16 mouse cellular contexts compared by ENCODE assay signal in the genomic region with DNA sequence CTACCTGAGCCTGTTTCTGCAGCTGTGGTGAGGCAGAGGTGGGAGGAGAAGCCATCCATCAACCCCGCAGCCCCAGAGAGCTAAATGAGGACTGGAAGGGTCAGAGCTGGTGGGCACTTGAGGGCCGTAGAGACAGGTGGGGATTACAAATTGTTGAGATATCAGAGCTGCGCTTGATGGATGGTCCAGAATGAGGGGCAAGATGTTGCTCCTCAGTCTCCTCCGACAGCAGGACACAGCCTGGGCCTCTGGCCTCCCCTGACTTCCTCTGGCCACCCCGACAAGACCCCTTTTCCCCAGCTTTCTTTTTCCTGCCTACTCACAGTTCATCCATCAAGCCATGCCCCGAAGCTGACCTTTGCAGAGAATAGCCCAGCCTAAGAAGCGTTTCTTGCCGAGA.
DNase-seq lines count a peak whose midpoint lies in the region; ATAC-seq and TF ChIP-seq lines count a peak whose summit lies in the region.
"Had no signal": no experiment of that assay in that cellular context is flagged by ENCODE, and none has a peak within 500 bp of the region (broad histone marks: within the 10 kb centered on the region; RNA-seq: fewer than 3 reads in every experiment).

No protein-coding gene starts in this region.

- H3K27ac ChIP-seq in liver, embryonic 12.5 days: no peak overlapping the region
- H3K27ac ChIP-seq in stomach, embryonic 15.5 days: 0 out of 2 replicates have a peak overlapping the region, but pooled peaks have one; percentile 8
- H3K27ac ChIP-seq in stomach, postnatal 0 days (replicated peaks): no peak overlapping the region
- H3K27ac ChIP-seq in limb, embryonic 10.5 days: peak overlapping the region; percentile 64; the same call in 1 of the 2 replicates
- H3K27ac ChIP-seq: heart, embryonic 13.5 days; neural tube, embryonic 13.5 days had no signal

- peak overlapping the region; percentile 20; the same call in 1 of the 2 replicates for H3K4me2 ChIP-seq in liver, embryonic 12.5 days
- no peak overlapping the region for H3K4me2 ChIP-seq in stomach, embryonic 15.5 days
- H3K4me2 ChIP-seq in stomach, postnatal 0 days (replicated peaks; ENCODE audit: low read depth): no peak overlapping the region
- H3K4me2 ChIP-seq: heart, embryonic 13.5 days; neural tube, embryonic 13.5 days had no signal

- no peak overlapping the region for H3K4me3 ChIP-seq in liver, embryonic 12.5 days
- no peak overlapping the region for H3K4me3 ChIP-seq in stomach, embryonic 15.5 days (replicated peaks)
- H3K4me3 ChIP-seq in stomach, postnatal 0 days (ENCODE audit: low read depth, low read length): no peak overlapping the region
- peak overlapping the region; percentile 13; the same call in 1 of the 2 replicates for H3K4me3 ChIP-seq in limb, embryonic 10.5 days
- H3K4me3 ChIP-seq: heart, embryonic 13.5 days; neural tube, embryonic 13.5 days had no signal

- ATAC-seq in liver, embryonic 12.5 days: no peak
- ATAC-seq in stomach, embryonic 15.5 days (ENCODE audit: insufficient read depth, low FRiP score, low read depth): no peak
- no peak for ATAC-seq in stomach, postnatal 0 days (ENCODE audit: low FRiP score, low TSS enrichment)
- ATAC-seq: hindbrain, embryonic 16.5 days; intestine, embryonic 16.5 days; lung, postnatal 0 days had no signal

- TF ChIP-seq CTCF in stomach, postnatal 0 days (IDR thresholded peaks at IDR 0.05; ENCODE audit: low read depth): no peak

- no peak for DNase-seq in liver
- no peak for DNase-seq in stomach, postnatal 0 days (ENCODE audit: low spot score)
- DNase-seq in limb, embryonic 10.5 days (ENCODE audit: low spot score): peak; percentile 59
- DNase-seq in ovary, postnatal 36 days (ENCODE audit: low spot score): no peak
- DNase-seq in kidney, adult 18-20 months: no peak
- DNase-seq: cerebellum, adult 2 months; cerebellum, postnatal 36 days; right cerebral cortex, postnatal 25 days had no signal

- no peak for TF ChIP-seq EP300 in stomach, postnatal 0 days (optimal IDR thresholded peaks at IDR 0.05)

- H3K27me3 ChIP-seq in liver, embryonic 12.5 days (replicated peaks): no peaks in the 10 kb centered on the region
- H3K27me3 ChIP-seq in stomach, embryonic 15.5 days (replicated peaks): no peaks in the 10 kb centered on the region
- H3K27me3 ChIP-seq in stomach, postnatal 0 days (ENCODE audit: control insufficient read depth, insufficient read depth, low read length): no peaks in the 10 kb centered on the region
- peaks cover 59% of the 10 kb centered on the region for H3K27me3 ChIP-seq in limb, embryonic 10.5 days (ENCODE audit: low read depth, poor library complexity, severe bottlenecking)

- no peaks in the 10 kb centered on the region for H3K9me3 ChIP-seq in liver, embryonic 12.5 days (replicated peaks)
- H3K9me3 ChIP-seq in stomach, embryonic 15.5 days: no peaks in the 10 kb centered on the region
- no peaks in the 10 kb centered on the region for H3K9me3 ChIP-seq in stomach, postnatal 0 days (ENCODE audit: control insufficient read depth, low read length)
- no peaks in the 10 kb centered on the region for H3K9me3 ChIP-seq in limb, embryonic 10.5 days (replicated peaks)
- H3K9me3 ChIP-seq: heart, embryonic 13.5 days; neural tube, embryonic 13.5 days had no signal

- no peaks in the 10 kb centered on the region for H3K36me3 ChIP-seq in liver, embryonic 12.5 days
- H3K36me3 ChIP-seq in stomach, embryonic 15.5 days: no peaks in the 10 kb centered on the region
- H3K36me3 ChIP-seq in stomach, postnatal 0 days (ENCODE audit: control insufficient read depth, insufficient read depth, low read length): no peaks in the 10 kb centered on the region
- no peaks in the 10 kb centered on the region for H3K36me3 ChIP-seq in limb, embryonic 10.5 days
- H3K36me3 ChIP-seq: heart, embryonic 13.5 days; neural tube, embryonic 13.5 days had no signal

- H3K9ac ChIP-seq in liver, embryonic 12.5 days: no peak overlapping the region
- no peak overlapping the region for H3K9ac ChIP-seq in stomach, embryonic 15.5 days
- H3K9ac ChIP-seq in stomach, postnatal 0 days (ENCODE audit: low read length): no peak overlapping the region
- H3K9ac ChIP-seq: forebrain, postnatal 0 days; heart, embryonic 13.5 days; neural tube, embryonic 13.5 days had no signal

- H3K4me1 ChIP-seq in liver, embryonic 12.5 days: peaks cover 12% of the 10 kb centered on the region
- peaks cover 24% of the 10 kb centered on the region for H3K4me1 ChIP-seq in stomach, embryonic 15.5 days
- peaks cover 5% of the 10 kb centered on the region; the same call in 1 of the 2 replicates for H3K4me1 ChIP-seq in stomach, postnatal 0 days (replicated peaks; ENCODE audit: control insufficient read depth, insufficient read depth)
- peaks cover 84% of the 10 kb centered on the region for H3K4me1 ChIP-seq in limb, embryonic 10.5 days

- WGBS in liver, embryonic 12.5 days (ENCODE audit: insufficient replicate concordance): 26% methylated on average over 8 of the region's 8 CpGs
- 41% methylated on average over 8 of the region's 8 CpGs for WGBS in stomach, embryonic 15.5 days
- 64% methylated on average over 8 of the region's 8 CpGs for WGBS in stomach, postnatal 0 days
- WGBS in limb, embryonic 10.5 days: 6% methylated on average over 8 of the region's 8 CpGs

Comparison
In these comparisons a context has a peak if more than half of its experiments do, and no peak if none do; other contexts are left out.
1. H3K27ac ChIP-seq: peak in stomach, embryonic 15.5 days (single experiment) and limb, embryonic 10.5 days (single experiment); none in liver, embryonic 12.5 days (single experiment) and stomach, postnatal 0 days (single experiment).